Mouse (Mus musculus): ENCODE measurements around the gene Gm17604. TPM values are rescaled to one million over a fixed set of nuclear protein-coding genes. Genes with fewer than 3 reads are reported as not detected.
A peak's percentile ranks its signal among the peaks of the same experiment; 100 is the strongest.

Gm17604 gene
- total RNA-seq (2015; ENCODE audit: low replicate concordance) (not detected in 2 replicates), total RNA-seq (2017; ENCODE audit: low replicate concordance) (not detected in 2 replicates)

DNA sequence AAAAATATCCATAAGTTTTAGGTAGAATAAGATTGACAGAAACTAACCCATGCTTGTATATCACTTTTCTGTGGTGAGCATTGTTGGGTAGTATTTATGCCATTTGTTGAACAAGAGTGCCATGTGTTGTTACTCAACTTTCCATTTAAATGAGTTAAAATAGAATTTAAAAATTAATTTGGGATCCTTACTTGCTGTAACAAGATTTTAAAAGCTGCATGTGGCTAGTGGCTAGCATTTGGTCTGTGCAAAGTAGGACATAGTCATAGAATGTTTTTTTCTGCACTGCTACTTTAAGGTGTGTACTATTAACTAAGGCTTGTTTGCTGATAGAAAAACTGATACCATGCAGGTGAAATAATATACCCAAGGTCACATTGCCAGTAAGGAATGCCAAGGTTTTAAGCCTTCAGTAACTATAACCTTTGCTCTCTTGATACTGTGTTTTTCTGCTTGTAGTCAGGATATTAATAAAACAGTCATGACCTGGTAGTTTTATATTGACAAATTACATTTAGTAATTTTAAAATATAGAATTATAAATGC lies at the start of gene Gm17604:
TSS of gene Gm17604 (minus strand) at position 51 of the 546 bp plus-strand sequence.
- no peak for ATAC-seq (replicated peaks; ENCODE audit: low FRiP score, poor library complexity, severe bottlenecking)

DNA sequence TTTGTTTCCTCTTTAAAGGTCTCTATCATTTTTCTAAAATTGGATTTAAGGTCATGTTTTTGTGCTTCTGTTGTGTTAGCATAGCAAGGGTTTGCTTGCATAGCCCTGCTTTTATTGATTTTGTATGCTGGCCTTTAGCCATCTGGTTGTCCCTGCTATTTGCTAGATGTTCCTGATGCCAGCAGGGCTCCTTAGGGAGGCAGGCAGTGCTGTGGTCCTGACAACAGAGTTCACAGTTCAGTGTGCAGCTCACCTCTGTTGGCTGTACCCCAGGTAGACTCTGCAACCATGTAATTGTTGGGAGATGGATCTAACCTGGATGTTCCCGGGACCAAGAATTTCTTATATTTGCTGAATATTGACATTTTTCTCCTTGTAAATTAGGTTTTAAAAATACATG lies 45.3 kb upstream of the Gm17604 start:
- no peak for ATAC-seq (replicated peaks; ENCODE audit: low FRiP score, poor library complexity, severe bottlenecking)

DNA sequence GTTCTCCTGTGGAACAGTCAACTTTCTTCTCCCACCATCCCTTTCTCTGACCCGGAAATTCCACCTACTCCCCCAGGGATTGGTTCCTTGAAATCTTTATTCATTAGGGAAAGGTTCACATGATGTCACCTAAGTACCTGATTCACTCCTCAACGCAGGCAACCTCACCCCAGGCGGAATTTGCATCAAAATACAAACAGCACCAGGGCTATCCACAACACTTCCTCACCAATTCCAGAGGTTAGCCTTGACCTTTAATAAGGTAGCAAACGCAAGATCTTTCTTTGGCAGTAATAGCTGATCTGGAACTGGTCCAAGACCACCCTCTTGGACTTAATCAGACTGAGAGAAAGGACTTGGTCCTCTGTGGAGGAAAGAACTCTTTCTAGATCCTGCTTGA lies 1.5 kb downstream of the Gm17604 start:
- ATAC-seq (replicated peaks; ENCODE audit: low FRiP score, poor library complexity, severe bottlenecking) = no peak

DNA sequence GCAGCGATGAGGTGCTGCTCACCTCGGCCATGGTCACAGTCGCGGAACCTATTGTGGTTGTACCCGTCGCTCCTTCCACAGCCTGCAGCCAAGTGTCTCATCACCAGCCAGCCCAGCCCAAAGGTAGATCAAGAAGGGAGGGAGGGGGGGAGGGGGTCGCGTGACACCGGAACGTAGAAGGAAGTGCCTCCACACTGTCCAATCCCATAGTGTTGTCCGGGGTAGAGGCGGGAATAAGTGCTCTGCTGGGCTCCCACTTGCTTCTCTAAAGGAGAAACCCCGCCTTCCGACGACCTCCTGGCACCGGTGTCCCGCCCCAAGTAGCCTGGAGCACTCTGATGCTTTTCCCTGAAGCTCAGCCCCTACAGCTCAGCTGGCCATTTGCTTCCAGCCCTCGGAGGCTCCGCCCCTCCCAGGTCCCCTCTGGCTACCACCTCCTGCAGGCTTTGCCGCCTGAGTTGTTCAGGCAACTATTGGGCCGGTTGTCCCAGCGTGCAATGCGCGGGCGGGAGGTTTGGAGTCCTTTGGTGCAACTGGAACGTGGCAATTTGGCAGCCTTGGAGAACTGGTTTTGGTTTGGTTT lies 24.3 kb downstream of the Gm17604 start, which contains the start of the genes Mospd2 and Fancb:
TSS of gene Mospd2 (minus strand) at position 183 of the 583 bp plus-strand sequence.
TSS of gene Fancb (plus strand) at position 400 of the 583 bp plus-strand sequence.
- peak; percentile 100 for ATAC-seq (replicated peaks; ENCODE audit: low FRiP score, poor library complexity, severe bottlenecking)

DNA sequence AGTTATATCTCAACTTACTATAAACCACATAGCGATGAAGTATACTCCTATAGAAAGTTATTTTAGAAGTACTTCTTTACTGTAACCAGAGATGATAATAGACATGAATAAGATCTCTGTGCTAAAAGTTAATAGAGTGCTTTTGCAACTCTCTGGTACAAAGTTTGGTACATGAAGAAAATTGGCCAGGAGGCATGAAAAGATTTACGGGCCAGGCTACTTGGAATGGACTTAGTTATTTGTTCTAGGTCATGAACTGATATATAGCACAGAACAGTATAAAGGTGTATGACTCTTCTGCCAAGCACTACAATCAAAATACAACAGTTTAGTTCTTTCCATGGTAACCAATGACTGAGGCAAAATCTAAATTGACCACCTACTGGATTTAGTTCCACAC lies 25.8 kb downstream of the Gm17604 start:
- no peak for ATAC-seq (replicated peaks; ENCODE audit: low FRiP score, poor library complexity, severe bottlenecking)

DNA sequence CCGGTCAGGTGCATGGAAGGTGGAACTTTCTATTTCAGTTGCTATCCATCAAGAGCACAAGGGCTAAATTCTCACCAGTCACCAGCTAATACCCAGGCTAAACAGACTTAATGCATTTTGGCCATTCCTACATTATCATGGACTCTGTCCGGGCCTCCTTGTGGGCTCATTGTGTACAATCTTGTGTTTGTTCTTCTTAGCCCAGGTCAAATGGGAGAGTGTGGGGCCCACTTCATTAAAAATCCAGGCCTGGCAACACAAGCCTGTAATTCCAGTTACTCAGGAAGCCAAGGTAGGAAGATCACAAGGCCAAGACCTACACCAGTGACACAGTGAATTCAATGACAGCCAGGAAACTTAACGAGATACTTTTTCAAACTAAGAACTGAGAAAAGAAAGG lies 33.4 kb downstream of the Gm17604 start:
- no peak for ATAC-seq (replicated peaks; ENCODE audit: low FRiP score, poor library complexity, severe bottlenecking)

DNA sequence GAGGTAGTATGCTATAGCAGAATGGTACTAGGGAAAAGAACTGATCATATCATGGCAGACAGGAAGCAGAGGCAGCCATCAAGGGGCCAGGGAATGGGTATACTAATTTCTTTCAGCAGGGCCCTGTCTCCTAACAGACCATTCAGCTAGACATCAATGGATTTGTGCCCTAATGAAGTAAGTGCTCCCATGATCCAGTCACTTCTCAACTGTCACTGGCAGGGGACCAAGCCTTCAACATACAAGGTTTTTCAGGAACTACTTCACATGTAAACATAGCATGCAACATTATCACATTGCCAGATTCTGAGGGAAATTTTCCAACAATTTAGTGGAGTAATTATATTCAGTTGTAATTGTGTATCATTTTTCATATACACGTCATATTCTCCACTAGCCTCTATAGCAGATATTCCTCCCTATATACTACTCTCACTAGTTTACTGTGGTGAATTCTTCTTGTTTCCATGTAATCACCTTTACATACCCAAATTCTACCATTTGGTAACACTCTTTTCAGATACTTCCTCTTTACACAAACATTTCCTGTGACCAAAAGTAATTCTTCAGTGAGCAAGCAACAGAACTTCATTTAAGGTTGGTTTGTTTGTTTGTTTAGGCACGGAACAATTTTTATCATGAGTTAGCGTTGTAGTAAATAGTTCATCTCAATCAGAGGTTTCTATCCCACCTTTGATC lies 38.7 kb downstream of the Gm17604 start:
- ATAC-seq (replicated peaks; ENCODE audit: low FRiP score, poor library complexity, severe bottlenecking) = no peak

Other genes starting within 250 kb of the Gm17604 start
- gene Mospd2, start 24.5 kb downstream of the Gm17604 start, total RNA-seq (2015; ENCODE audit: low replicate concordance) = 11.0 and 15.0 TPM in 2 replicates
- gene Mospd2, start 24.5 kb downstream of the Gm17604 start, total RNA-seq (2017; ENCODE audit: low replicate concordance) = 12.3 and 17.5 TPM in 2 replicates
- 0.19 and 1.0 TPM in 2 replicates for gene Fancb, start 24.2 kb downstream of the Gm17604 start, total RNA-seq (2015; ENCODE audit: low replicate concordance)
- 3.4 and 5.2 TPM in 2 replicates for gene Fancb, start 24.2 kb downstream of the Gm17604 start, total RNA-seq (2017; ENCODE audit: low replicate concordance)

All from erythroblast, adult 5-6 weeks (primary cell).